16 mouse cellular contexts compared by ENCODE assay signal in the genomic region with DNA sequence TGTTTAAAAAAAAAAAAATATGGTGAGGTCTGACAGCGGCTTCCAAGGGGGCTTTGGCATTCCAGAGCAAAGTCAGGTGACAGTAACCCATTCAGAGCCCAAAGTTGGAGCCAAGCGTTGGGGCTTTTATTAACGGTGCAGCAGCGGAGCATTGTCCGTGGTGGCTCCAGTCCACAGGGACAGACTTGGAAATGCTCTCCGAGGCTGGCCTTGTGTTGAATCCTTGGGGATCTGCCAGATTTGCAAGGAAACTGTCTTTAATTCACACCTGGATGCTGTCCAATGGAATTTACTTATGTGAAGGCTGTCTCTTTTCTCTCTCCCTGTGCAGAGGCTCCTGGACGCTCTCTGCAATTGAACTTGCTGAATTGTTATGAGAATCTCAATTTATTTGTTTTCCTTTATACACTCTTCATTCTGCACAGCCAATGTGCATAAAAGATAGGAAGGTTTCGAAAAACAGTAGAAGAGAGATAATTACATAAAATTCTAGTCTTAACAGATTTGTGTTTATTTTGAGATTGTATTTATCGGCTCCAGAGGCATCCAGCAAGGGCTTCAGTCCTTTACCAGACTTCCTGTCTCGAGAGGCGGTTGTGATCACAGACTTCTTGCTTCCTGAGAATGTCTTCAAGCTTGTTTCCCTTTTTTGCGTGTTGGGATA. TPM values are rescaled to one million over a fixed set of nuclear protein-coding genes. Genes with fewer than 3 reads are reported as not detected.
A peak's percentile ranks its signal among the peaks of the same experiment; 100 is the strongest.
DNase-seq lines count a peak whose midpoint lies in the region; ATAC-seq and TF ChIP-seq lines count a peak whose summit lies in the region.
"Had no signal": no experiment of that assay in that cellular context is flagged by ENCODE, and none has a peak within 500 bp of the region (broad histone marks: within the 10 kb centered on the region; RNA-seq: fewer than 3 reads in every experiment).

No protein-coding gene starts in this region.

- H3K9me3 ChIP-seq in heart, embryonic 12.5 days (replicated peaks) = no peaks in the 10 kb centered on the region
- H3K9me3 ChIP-seq in hindbrain, postnatal 0 days (ENCODE audit: low read length) = no peaks in the 10 kb centered on the region
- H3K9me3 ChIP-seq: limb, embryonic 12.5 days; lung, embryonic 15.5 days had no signal

- no peak for TF ChIP-seq CTCF in layer of hippocampus, adult 2 months (conservative IDR thresholded peaks at IDR 0.05)
- no peak for TF ChIP-seq CTCF in hindbrain, postnatal 0 days (IDR thresholded peaks at IDR 0.05; ENCODE audit: low read depth)

- no peak overlapping the region for H3K4me2 ChIP-seq in heart, embryonic 12.5 days
- H3K4me2 ChIP-seq in hindbrain, postnatal 0 days (ENCODE audit: low read depth, low read length) = no peak overlapping the region
- H3K4me2 ChIP-seq: limb, embryonic 12.5 days; lung, embryonic 15.5 days had no signal

- H3K36me3 ChIP-seq in heart, embryonic 12.5 days = peaks cover 22% of the 10 kb centered on the region
- no peaks in the 10 kb centered on the region for H3K36me3 ChIP-seq in hindbrain, postnatal 0 days (ENCODE audit: insufficient read depth, low read length)
- H3K36me3 ChIP-seq: lung, embryonic 15.5 days had no signal

- no peak overlapping the region for H3K9ac ChIP-seq in heart, embryonic 12.5 days
- no peak overlapping the region for H3K9ac ChIP-seq in hindbrain, postnatal 0 days (replicated peaks; ENCODE audit: low read length)
- H3K9ac ChIP-seq: limb, embryonic 12.5 days; lung, embryonic 15.5 days had no signal

- H3K27me3 ChIP-seq in heart, embryonic 12.5 days (replicated peaks) = no peaks in the 10 kb centered on the region
- no peaks in the 10 kb centered on the region for H3K27me3 ChIP-seq in hindbrain, postnatal 0 days (ENCODE audit: insufficient read depth, low read length)
- H3K27me3 ChIP-seq: limb, embryonic 12.5 days; lung, embryonic 15.5 days had no signal

- DNase-seq in heart, postnatal 4 days = no peak
- no peak for DNase-seq in layer of hippocampus, adult 2 months (ENCODE audit: low spot score in 2 of 2)
- DNase-seq in layer of hippocampus, adult 18-20 months (ENCODE audit: low spot score in 2 of 2) = no peak
- DNase-seq in c-Kit-positive CD71-negative TER-119-negative erythroid progenitor cells, embryonic 14.5 days (ENCODE audit: low read depth) = peak; percentile 3
- DNase-seq in hindbrain, postnatal 0 days (ENCODE audit: low spot score) = peak; percentile 60
- DNase-seq in adrenal gland, postnatal 36 days = no peak
- no peak for DNase-seq in gastrocnemius, postnatal 36 days
- DNase-seq: cerebellum, postnatal 14 days; gastrocnemius, postnatal 25 days; right cerebral cortex, adult 18-20 months had no signal

- H3K4me3 ChIP-seq in heart, embryonic 12.5 days = no peak overlapping the region
- no peak overlapping the region for H3K4me3 ChIP-seq in layer of hippocampus, adult 2 months
- no peak overlapping the region for H3K4me3 ChIP-seq in hindbrain, postnatal 0 days (ENCODE audit: low read length)
- H3K4me3 ChIP-seq: erythroblast, embryonic 14.5 days; limb, embryonic 12.5 days; lung, embryonic 15.5 days; myocyte had no signal

- intact Hi-C loops in gastrocnemius, postnatal 36 days (cut with DNase I) = no loop called here

- H3K27ac ChIP-seq in heart, embryonic 12.5 days (ENCODE audit: poor library complexity, severe bottlenecking) = peak overlapping the region; percentile 96
- 0 out of 2 replicates have a peak overlapping the region, but pooled peaks have one; percentile 9 for H3K27ac ChIP-seq in layer of hippocampus, adult 2 months
- H3K27ac ChIP-seq in hindbrain, postnatal 0 days = peak overlapping the region; percentile 8
- H3K27ac ChIP-seq: limb, embryonic 12.5 days; lung, embryonic 15.5 days had no signal

- no peak for ATAC-seq in heart, embryonic 12.5 days (ENCODE audit: insufficient number of reproducible peaks, low FRiP score)
- ATAC-seq in hindbrain, postnatal 0 days = no peak
- ATAC-seq: CD4-positive, CD25-positive, alpha-beta regulatory T cell, adult 4 months had no signal

- 40% methylated on average over 12 of the region's 12 CpGs for WGBS in heart, embryonic 12.5 days
- 30% methylated on average over 12 of the region's 12 CpGs for WGBS in hindbrain, postnatal 0 days

- peaks cover 87% of the 10 kb centered on the region for H3K4me1 ChIP-seq in heart, embryonic 12.5 days (replicated peaks)
- peaks cover 4% of the 10 kb centered on the region; the same call in 1 of the 2 replicates for H3K4me1 ChIP-seq in hindbrain, postnatal 0 days (ENCODE audit: insufficient read depth, low read length)

RNA-seq across cellular contexts. Expression of gene Tcp10a, which starts 58.6 kb away (rescaled TPM):
- not detected in 2 replicates for polyA plus RNA-seq in heart, embryonic 12.5 days (2016; fragmentation: Nextera tagmentation; extraction: Ambion mirVana)
- not detected for total RNA-seq in heart, postnatal 4 days (2021)
- under 1 TPM in 1 of 2 experiments, not detected in 1; 0.20 TPM for total RNA-seq in layer of hippocampus, adult 2 months (2021)
- total RNA-seq in layer of hippocampus, adult 18-20 months (2021) = under 1 TPM in 1 of 2 experiments, not detected in 1; 0.22 TPM
- not detected in 2 replicates for total RNA-seq in hindbrain, postnatal 0 days (2014; rRNA removed)
- 0.21 TPM in 1 of 2 replicates, not detected in the other for polyA plus RNA-seq in hindbrain, postnatal 0 days (2015; fragmentation: Nextera tagmentation; extraction: Ambion mirVana)
- total RNA-seq in adrenal gland, postnatal 36 days (2021) = under 1 TPM in 1 of 2 experiments, not detected in 1; 0.13 TPM
- not detected for total RNA-seq in gastrocnemius, postnatal 36 days (2021)
- total RNA-seq: gastrocnemius, postnatal 25 days had no signal
- polyA plus RNA-seq: CD4-positive, CD25-positive, alpha-beta regulatory T cell, adult 4 months; erythroblast, embryonic 14.5 days; limb, embryonic 12.5 days; myocyte had no signal

Comparison
In these comparisons a context has a peak if more than half of its experiments do, and no peak if none do; other contexts are left out.
1. H3K27ac ChIP-seq: peak in every context shown above with its lines; median percentile 96 in heart, embryonic 12.5 days; 9 in layer of hippocampus, adult 2 months; 8 in hindbrain, postnatal 0 days.
2. DNase-seq: peak in c-Kit-positive CD71-negative TER-119-negative erythroid progenitor cells, embryonic 14.5 days (single experiment) and hindbrain, postnatal 0 days (single experiment); none in heart, postnatal 4 days (single experiment), layer of hippocampus, adult 2 months (0 of 2), layer of hippocampus, adult 18-20 months (0 of 2), adrenal gland, postnatal 36 days (0 of 2) and gastrocnemius, postnatal 36 days (0 of 2).